Mouse (Mus musculus): ENCODE results near the gene 2610044O15Rik8.

The 2610044O15Rik8 gene

DNA sequence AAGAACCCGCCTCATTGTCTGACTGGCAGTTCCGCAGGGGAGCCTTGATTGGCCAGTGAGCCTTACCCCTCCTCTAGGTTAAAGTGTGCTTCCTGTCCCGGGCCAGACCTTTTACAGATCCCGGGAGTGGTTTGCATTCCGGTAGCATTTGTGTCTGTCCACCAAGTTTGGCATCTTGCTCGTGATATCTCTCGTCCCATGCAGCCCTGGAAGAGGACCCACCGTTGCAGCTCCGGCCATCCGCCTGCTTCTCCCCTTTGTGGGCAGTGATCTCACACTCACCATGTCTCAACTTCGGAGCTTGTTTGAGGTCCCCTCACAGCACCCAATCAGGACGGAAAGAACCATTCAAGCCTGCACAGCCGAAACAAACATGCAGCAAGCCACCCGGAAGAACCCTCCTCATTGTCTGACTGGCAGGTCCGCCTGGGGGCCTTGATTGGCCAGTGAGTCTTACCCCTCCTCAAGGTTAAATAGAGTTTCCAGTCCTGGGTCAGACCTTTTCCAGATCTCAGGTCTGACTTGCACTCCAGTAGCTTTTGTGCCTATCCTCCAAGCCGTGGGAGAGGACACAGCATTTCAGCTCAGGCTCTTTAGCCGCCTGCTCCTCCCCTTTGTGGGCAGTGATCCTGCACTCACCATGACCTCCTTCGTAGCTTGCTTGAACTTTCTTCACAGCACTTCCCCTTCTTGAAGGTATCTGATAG lies at the start of gene 2610044O15Rik8:
Gene 2610044O15Rik8, minus strand, starts transcription at position 380 of the 707 bp plus-strand sequence.
- DNase-seq = peak; percentile 77 to 86

DNA sequence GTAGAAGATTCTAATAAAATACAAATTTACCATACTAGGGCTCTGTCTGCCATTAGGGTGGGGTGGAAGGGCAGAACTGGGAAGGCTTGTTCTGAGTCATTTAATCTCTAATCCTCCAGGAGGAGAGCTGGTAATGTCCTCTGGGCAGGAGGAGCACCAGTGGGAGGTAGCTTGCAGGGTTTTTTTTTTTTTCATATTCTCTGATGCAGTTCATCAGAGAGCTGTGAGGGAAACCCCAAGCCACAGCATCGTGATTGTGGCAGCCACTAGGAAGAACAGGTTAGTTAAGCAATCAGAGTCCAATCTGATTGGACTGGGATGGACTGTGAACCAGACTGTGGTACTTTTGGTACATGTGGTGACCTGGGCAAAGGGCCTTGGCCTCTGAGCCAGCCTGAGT lies 31.7 kb upstream of the 2610044O15Rik8 start:
- DNase-seq = no peak

DNA sequence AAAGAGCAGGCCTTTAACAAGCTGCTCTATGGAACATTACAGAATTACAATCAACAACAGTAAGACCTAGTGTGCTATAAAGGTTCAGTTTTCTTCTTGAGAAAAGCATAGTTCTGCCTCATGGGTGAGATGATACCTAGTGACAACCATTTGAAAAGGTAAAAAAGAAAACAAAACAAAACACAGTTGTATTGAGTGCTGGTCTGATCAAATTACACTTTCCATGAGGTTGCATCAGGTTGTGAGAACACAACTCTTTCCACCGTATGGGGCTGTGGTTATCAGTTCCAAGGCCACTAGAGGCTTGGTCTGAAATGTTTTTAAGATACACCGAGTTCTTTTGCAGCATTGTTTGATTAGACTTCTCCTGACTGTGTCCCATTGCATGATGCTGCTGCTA lies 30.1 kb upstream of the 2610044O15Rik8 start:
- no peak for DNase-seq

DNA sequence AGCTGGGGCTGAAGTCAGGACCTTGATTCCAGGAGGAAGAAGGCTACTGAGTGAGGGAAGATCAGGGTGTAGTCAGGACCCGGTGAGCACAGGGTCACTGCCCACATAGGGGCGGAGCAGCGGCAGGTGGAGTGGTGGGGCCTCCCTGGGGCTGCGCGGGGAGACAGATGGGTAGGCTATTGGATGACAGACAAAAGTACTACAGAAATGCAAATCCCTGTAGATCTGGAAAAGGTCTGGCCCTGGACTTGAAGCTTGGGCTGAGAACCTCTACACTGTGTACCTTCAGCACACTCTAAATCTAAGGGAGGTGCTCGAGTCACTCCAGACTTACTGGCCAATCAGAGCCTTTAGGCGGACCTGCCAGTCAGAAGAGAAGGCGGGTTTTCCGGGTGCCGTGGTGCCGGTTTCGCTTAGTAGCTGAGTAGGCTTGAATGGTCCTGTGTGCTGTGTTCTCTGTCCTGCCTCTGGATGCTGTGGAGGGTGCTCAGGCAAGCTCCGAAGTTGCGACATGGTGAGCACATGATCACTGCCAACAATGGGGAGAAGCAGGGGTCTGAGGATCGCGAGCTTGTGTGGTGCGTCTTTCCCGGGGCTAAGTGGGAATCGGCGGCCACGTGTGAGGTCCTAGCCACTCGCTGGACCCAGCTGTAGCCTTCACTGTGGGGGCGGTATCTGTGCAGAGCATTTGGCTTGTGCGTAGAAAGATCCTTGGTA lies 29.2 kb upstream of the 2610044O15Rik8 start:
- DNase-seq = peak; percentile 59 to 67

DNA sequence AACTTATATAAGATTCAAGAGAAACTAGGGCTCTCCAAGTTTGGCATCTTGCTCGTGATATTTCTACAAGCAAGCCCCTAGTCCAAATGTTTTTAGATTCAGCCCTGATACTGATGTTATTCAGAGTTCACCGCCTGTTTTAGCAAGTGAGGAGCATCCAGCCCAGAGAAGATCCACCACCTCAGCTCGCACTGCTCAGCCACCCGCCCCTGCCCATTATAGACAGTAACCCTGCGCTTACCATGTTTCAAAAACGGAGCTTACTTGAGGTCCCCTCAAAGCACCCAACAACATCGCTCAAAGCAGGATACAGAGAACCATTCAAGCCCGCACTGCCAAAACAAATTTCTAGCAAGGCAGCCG lies 561 bp downstream of the 2610044O15Rik8 start:
- no peak for DNase-seq

All from thymus, adult 18-20 months (tissue).